9 mouse cellular contexts compared by ENCODE assay signal in genomic region chr9:114585017-114585345, GRCm38 (mm10). TPM values are rescaled to one million over a fixed set of nuclear protein-coding genes. Genes with fewer than 3 reads are reported as not detected.
A peak's percentile ranks its signal among the peaks of the same experiment; 100 is the strongest.
DNase-seq lines count a peak whose midpoint lies in the region; ATAC-seq and TF ChIP-seq lines count a peak whose summit lies in the region.
"Had no signal": no experiment of that assay in that cellular context is flagged by ENCODE, and none has a peak within 500 bp of the region (broad histone marks: within the 10 kb centered on the region; RNA-seq: fewer than 3 reads in every experiment).

No protein-coding gene starts in this region.

- 43% methylated on average over 5 of the region's 5 CpGs for WGBS in lung, embryonic 14.5 days
- 35% methylated on average over 5 of the region's 5 CpGs for WGBS in intestine, embryonic 14.5 days
- WGBS in stomach, embryonic 14.5 days = 33% methylated on average over 5 of the region's 5 CpGs

- peak; percentile 12 for DNase-seq in adrenal gland, postnatal 10 days
- DNase-seq in adrenal gland, adult 8-10 months = no peak
- DNase-seq in lung, embryonic 14.5 days = peak; percentile 28
- no peak for DNase-seq in lung, postnatal 14 days
- peak; percentile 69 for DNase-seq in intestine, embryonic 14.5 days (ENCODE audit: low spot score)
- no peak for DNase-seq in layer of hippocampus, adult 9-10 months (ENCODE audit: low spot score)
- no peak for DNase-seq in layer of hippocampus, postnatal 25 days (ENCODE audit: extremely low spot score in 1 of 2, low spot score in 1 of 2)

- no peaks in the 10 kb centered on the region for H3K27me3 ChIP-seq in lung, embryonic 14.5 days (ENCODE audit: insufficient read depth, low read length)
- H3K27me3 ChIP-seq in intestine, embryonic 14.5 days (replicated peaks; ENCODE audit: control insufficient read depth, insufficient read depth, low read length) = no peaks in the 10 kb centered on the region
- no peaks in the 10 kb centered on the region for H3K27me3 ChIP-seq in stomach, embryonic 14.5 days (ENCODE audit: control insufficient read depth, insufficient read depth, low read length)

- H3K4me2 ChIP-seq in lung, embryonic 14.5 days = peak overlapping the region; percentile 87
- H3K4me2 ChIP-seq in intestine, embryonic 14.5 days (ENCODE audit: low read length) = peak overlapping the region; percentile 89
- peak overlapping the region; percentile 84; the same call in 1 of the 2 replicates for H3K4me2 ChIP-seq in stomach, embryonic 14.5 days (replicated peaks; ENCODE audit: low read depth, low read length)

- H3K36me3 ChIP-seq in lung, embryonic 14.5 days (ENCODE audit: insufficient read depth) = peaks cover 33% of the 10 kb centered on the region
- H3K36me3 ChIP-seq in intestine, embryonic 14.5 days (ENCODE audit: control insufficient read depth, insufficient read depth, low read length) = peaks cover 33% of the 10 kb centered on the region
- peaks cover 12% of the 10 kb centered on the region for H3K36me3 ChIP-seq in stomach, embryonic 14.5 days (ENCODE audit: control insufficient read depth, insufficient read depth, low read length)

- H3K9ac ChIP-seq in lung, embryonic 14.5 days = no peak overlapping the region
- H3K9ac ChIP-seq in intestine, embryonic 14.5 days (ENCODE audit: low read length) = no peak overlapping the region
- H3K9ac ChIP-seq in stomach, embryonic 14.5 days (replicated peaks; ENCODE audit: low read depth, low read length) = no peak overlapping the region

- H3K4me3 ChIP-seq in lung, embryonic 14.5 days (ENCODE audit: low read depth, low read length) = 0 out of 2 replicates have a peak overlapping the region, but pooled peaks have one; percentile 44
- no peak overlapping the region for H3K4me3 ChIP-seq in intestine, embryonic 14.5 days (ENCODE audit: low read depth, low read length)
- no peak overlapping the region for H3K4me3 ChIP-seq in stomach, embryonic 14.5 days (ENCODE audit: low read depth, low read length)

- TF ChIP-seq CTCF in lung, embryonic 14.5 days (IDR thresholded peaks at IDR 0.05; ENCODE audit: low read depth) = peak; percentile 42

- H3K27ac ChIP-seq in lung, embryonic 14.5 days (ENCODE audit: low read depth) = no peak overlapping the region
- H3K27ac ChIP-seq in intestine, embryonic 14.5 days (ENCODE audit: low read depth) = no peak overlapping the region
- no peak overlapping the region for H3K27ac ChIP-seq in stomach, embryonic 14.5 days (ENCODE audit: low read length)

- no peaks in the 10 kb centered on the region for H3K4me1 ChIP-seq in lung, embryonic 14.5 days (ENCODE audit: insufficient read depth)
- 0 out of 2 replicates have a peak, but pooled peaks cover 5% of the 10 kb centered on the region for H3K4me1 ChIP-seq in intestine, embryonic 14.5 days (replicated peaks; ENCODE audit: control insufficient read depth, insufficient read depth, low read length)
- H3K4me1 ChIP-seq in stomach, embryonic 14.5 days (ENCODE audit: control insufficient read depth, insufficient read depth, low read length) = 0 out of 2 replicates have a peak, but pooled peaks cover 4% of the 10 kb centered on the region

- ATAC-seq in lung, embryonic 14.5 days (ENCODE audit: insufficient read depth) = no peak
- no peak for ATAC-seq in intestine, embryonic 14.5 days (replicated peaks; ENCODE audit: low FRiP score, low TSS enrichment, low read depth)
- no peak for ATAC-seq in stomach, embryonic 14.5 days (ENCODE audit: insufficient number of reproducible peaks, insufficient read depth, low FRiP score, low read depth)

- no peaks in the 10 kb centered on the region for H3K9me3 ChIP-seq in lung, embryonic 14.5 days (ENCODE audit: low read depth, low read length)
- no peaks in the 10 kb centered on the region for H3K9me3 ChIP-seq in intestine, embryonic 14.5 days (ENCODE audit: control insufficient read depth, low read length)
- no peaks in the 10 kb centered on the region for H3K9me3 ChIP-seq in stomach, embryonic 14.5 days (ENCODE audit: control insufficient read depth, low read depth, low read length)

RNA-seq across cellular contexts. Expression of gene Trim71, which starts 20.8 kb away (rescaled TPM):
- under 1 TPM in 1 of 2 experiments, not detected in 1; 0.09 TPM for total RNA-seq in adrenal gland, postnatal 10 days (2021)
- total RNA-seq in adrenal gland, adult 8-10 months (2022) = under 1 TPM in 1 of 4 experiments, not detected in 3; 0.03 TPM
- polyA plus RNA-seq in lung, embryonic 14.5 days (2014; fragmentation: Nextera tagmentation; extraction: Ambion mirVana) = 1.4 and 1.5 TPM in 2 replicates
- 2.7 and 2.9 TPM in 2 replicates for polyA plus RNA-seq in intestine, embryonic 14.5 days (2014; fragmentation: Nextera tagmentation; extraction: Ambion mirVana)
- polyA plus RNA-seq in stomach, embryonic 14.5 days (2014; fragmentation: Nextera tagmentation; extraction: Ambion mirVana) = 1.4 and 1.6 TPM in 2 replicates
- total RNA-seq in layer of hippocampus, postnatal 25 days (2021) = 1 to 10 TPM in 1 of 2 experiments, under 1 TPM in 1; 0.91 to 1.2 TPM
- total RNA-seq: hematopoietic stem cell, adult 5-6 weeks had no signal

RNA-seq across cellular contexts. Expression of gene Cnot10, which starts 55.0 kb away (rescaled TPM):
- 10 to 100 TPM; 36.0 to 39.9 TPM for total RNA-seq in adrenal gland, postnatal 10 days (2021)
- total RNA-seq in adrenal gland, adult 8-10 months (2022) = 10 to 100 TPM; 42.5 to 51.1 (median 44.4) TPM
- polyA plus RNA-seq in lung, embryonic 14.5 days (2014; fragmentation: Nextera tagmentation; extraction: Ambion mirVana) = 66.4 and 66.6 TPM in 2 replicates
- polyA plus RNA-seq in intestine, embryonic 14.5 days (2014; fragmentation: Nextera tagmentation; extraction: Ambion mirVana) = 65.8 and 67.6 TPM in 2 replicates
- 64.6 and 69.9 TPM in 2 replicates for polyA plus RNA-seq in stomach, embryonic 14.5 days (2014; fragmentation: Nextera tagmentation; extraction: Ambion mirVana)
- total RNA-seq in layer of hippocampus, postnatal 25 days (2021) = 10 to 100 TPM; 50.8 to 51.9 TPM

Comparison
In these comparisons a context has a peak if more than half of its experiments do, and no peak if none do; other contexts are left out.
1. DNase-seq: peak in adrenal gland, postnatal 10 days (single experiment), lung, embryonic 14.5 days (single experiment) and intestine, embryonic 14.5 days (single experiment); none in adrenal gland, adult 8-10 months (single experiment), lung, postnatal 14 days (single experiment), layer of hippocampus, adult 9-10 months (single experiment) and layer of hippocampus, postnatal 25 days (0 of 2).
2. Peak in every context shown above with its lines, with median percentiles within 50 percentile points of each other: H3K4me2 ChIP-seq.